Mouse (Mus musculus) hindbrain, embryonic 12.5 days (tissue): ENCODE measurements at regions not wholly inside any gene's neighbourhood (a gene's known extent, or its start where the extent isn't known, plus 50 kb on each side); places are given as distances from the start of the nearest gene placed in this dataset.
A peak's percentile ranks its signal among the peaks of the same experiment; 100 is the strongest.

Experiments
- ATAC-seq: fragments of 200-750 bp; cut with Nextera tagmentation; 2 replicates; pipeline ENCODE4 v1.8.0; 2017; ENCODE audit warnings: moderate TSS enrichment; ENCODE audit not compliant: low FRiP score
- H3K27ac ChIP-seq: fragments of 300-500 bp; sonication (generic); 2 replicates; pipeline ENCODE4 v1.5.1; 2016; ENCODE audit warnings: mild to moderate bottlenecking
- H3K27me3 ChIP-seq: fragments of 300-500 bp; sonication (generic); 2 replicates; pipeline ENCODE4 v1.6.1; 2016; ENCODE audit warnings: mild to moderate bottlenecking
- H3K36me3 ChIP-seq: fragments of 300-500 bp; sonication (generic); 2 replicates; pipeline ENCODE4 v1.6.1; 2016; ENCODE audit warnings: mild to moderate bottlenecking
- H3K4me1 ChIP-seq: fragments of 300-500 bp; sonication (generic); 2 replicates; pipeline ENCODE4 v1.6.1; 2016
- H3K4me2 ChIP-seq: fragments of 300-500 bp; sonication (generic); replicated peaks from 2 replicates; pipeline ENCODE4 v1.6.1; 2016; ENCODE audit warnings: mild to moderate bottlenecking
- H3K4me3 ChIP-seq: fragments of 300-500 bp; sonication (generic); 2 replicates; pipeline ENCODE4 v1.5.1; 2016; ENCODE audit warnings: mild to moderate bottlenecking
- H3K9ac ChIP-seq: fragments of 300-500 bp; sonication (generic); 2 replicates; pipeline ENCODE4 v1.6.1; 2016; ENCODE audit warnings: mild to moderate bottlenecking, moderate library complexity
- H3K9me3 ChIP-seq: fragments of 300-500 bp; sonication (generic); replicated peaks from 2 replicates; pipeline ENCODE4 v1.6.1; 2016; ENCODE audit warnings: mild to moderate bottlenecking
- WGBS: fragments of 180-500 bp; shearing (Covaris S2); methylation state at CpG from one replicate; pipeline ENCODE4 v1.1.7; 2016; 5-methylcytosine and 5-hydroxymethylcytosine counted together

DNA sequence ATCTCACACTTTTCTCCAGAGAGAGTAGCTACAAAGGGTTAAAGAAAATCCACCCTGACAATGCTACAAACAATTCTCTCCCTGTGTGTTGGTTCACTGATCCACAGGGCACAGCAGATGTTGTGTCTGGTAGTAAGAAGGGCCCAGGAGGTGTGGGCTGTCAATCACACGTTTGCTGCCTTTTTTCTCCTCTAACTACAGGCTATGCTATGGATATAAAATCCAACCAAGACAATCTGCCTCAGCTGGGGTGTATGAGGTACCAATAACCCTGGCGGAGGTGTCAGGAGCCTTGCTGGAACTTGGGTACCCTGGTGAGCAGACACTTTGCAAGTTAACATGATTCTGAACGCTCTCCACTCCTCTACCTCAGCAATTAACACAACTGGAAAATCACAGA is 1002.1 kb upstream of the Pou3f2 start:
- no peak overlapping the region for H3K9ac ChIP-seq
- no peaks in the 10 kb centered on the region for H3K36me3 ChIP-seq
- 3% methylated on average over 3 of the region's 3 CpGs for WGBS
- no peaks in the 10 kb centered on the region for H3K27me3 ChIP-seq
- ATAC-seq, result peak; percentile 89
- peaks cover 4% of the 10 kb centered on the region for H3K4me1 ChIP-seq
- no peak overlapping the region for H3K4me2 ChIP-seq
- H3K4me3 ChIP-seq, result no peak overlapping the region
- 0 out of 2 replicates have a peak overlapping the region, but pooled peaks have one; percentile 48 for H3K27ac ChIP-seq
- 0 out of 2 replicates have a peak, but pooled peaks cover 5% of the 10 kb centered on the region for H3K9me3 ChIP-seq

DNA sequence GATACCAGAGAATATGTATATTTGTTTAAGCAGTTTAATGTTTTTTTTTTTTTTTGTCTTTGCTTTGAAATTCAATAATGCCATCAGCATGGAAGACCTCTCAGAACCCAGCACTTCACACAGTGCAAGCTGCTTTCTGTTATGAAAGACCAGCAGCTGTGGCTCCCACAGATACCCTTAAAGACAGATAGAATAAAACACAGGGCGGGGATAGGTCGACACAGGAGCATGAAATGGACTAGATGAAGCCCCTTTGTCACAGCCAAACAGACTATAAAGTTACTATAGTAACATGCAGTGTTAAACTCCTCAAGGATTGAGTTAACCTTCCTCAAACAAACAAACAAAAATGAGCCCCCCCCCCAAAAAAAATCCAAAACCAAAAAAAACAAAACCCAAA is 1003.1 kb upstream of the Pou3f2 start:
- Histone ChIP-seq H3K36me3 (no peaks in the 10 kb centered on the region), H3K4me1 (peaks cover 4% of the 10 kb centered on the region)

DNA sequence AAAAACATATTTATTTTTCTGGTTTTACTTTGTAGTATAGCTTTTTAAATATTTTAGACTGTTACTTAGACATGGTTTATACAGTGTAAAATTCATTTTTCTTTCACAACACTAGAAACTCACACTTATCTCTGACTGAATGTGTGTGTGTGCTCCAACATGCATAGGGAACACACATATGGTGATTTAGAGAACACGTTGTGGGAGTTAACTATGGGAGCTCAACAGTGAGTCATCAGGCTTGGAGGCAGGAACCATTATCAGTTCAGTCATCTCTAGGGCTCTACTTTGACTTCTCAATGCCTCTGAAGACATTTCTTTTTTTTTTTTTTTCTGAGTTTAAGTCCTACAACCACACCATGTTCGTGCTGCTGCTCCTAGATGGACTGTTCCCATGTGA is 997.5 kb upstream of the Mms22l start:
- Histone ChIP-seq H3K4me2 (no peak overlapping the region), H3K4me3 (no peak overlapping the region), H3K27ac (no peak overlapping the region), H3K27me3 (no peaks in the 10 kb centered on the region), H3K36me3 (no peaks in the 10 kb centered on the region), H3K4me1 (no peaks in the 10 kb centered on the region), H3K9ac (no peak overlapping the region), H3K9me3 (no peaks in the 10 kb centered on the region)
- ATAC-seq, result no peak
- 74% methylated on average over 2 of the region's 2 CpGs for WGBS

More for the DNA sequence above, 1003.1 kb upstream of the Pou3f2 start:
- H3K4me3 ChIP-seq, result no peak overlapping the region
- no peak overlapping the region for H3K4me2 ChIP-seq
- no peaks in the 10 kb centered on the region for H3K27me3 ChIP-seq
- no peaks in the 10 kb centered on the region for H3K9me3 ChIP-seq
- ATAC-seq, result peak; percentile 87
- WGBS, result 4% methylated on average over 2 of the region's 2 CpGs
- H3K9ac ChIP-seq, result no peak overlapping the region
- no peak overlapping the region for H3K27ac ChIP-seq

DNA sequence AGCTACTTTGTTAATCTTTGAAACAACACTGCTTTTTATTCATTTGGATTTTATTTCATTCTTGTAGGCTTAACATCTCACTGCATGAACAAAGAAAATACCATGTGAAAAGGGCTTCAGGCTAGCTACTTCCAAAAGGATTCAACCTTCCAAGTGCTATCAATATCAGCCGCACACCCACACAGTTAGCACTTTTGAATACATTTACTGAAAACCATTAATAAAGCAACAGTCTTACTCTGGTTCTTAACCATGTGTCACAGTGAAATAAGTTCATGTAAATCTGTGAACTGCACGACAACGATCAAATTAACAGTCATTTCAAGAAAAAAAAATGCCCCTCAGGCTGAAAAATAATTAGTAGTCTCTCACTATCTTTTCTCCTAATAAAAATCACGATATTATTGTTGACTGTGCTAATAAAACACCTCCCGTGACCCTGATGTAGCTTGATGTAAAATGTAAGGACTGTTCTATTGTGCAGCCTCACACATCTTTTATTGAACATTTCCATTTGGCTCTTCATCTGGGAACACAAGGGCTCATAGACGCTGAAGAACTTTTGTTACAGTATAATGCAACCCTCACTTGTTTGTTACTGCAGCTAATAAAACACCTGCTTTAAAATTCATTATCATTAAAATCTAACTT is 991.4 kb upstream of the Mms22l start:
- H3K9me3 ChIP-seq, result no peaks in the 10 kb centered on the region
- 63% methylated on average over 6 of the region's 6 CpGs for WGBS
- no peaks in the 10 kb centered on the region for H3K4me1 ChIP-seq
- no peak overlapping the region for H3K4me2 ChIP-seq
- H3K27ac ChIP-seq, result no peak overlapping the region
- no peaks in the 10 kb centered on the region for H3K27me3 ChIP-seq
- no peak for ATAC-seq
- no peak overlapping the region for H3K9ac ChIP-seq
- H3K4me3 ChIP-seq, result no peak overlapping the region
- H3K36me3 ChIP-seq, result no peaks in the 10 kb centered on the region

GRCm38 (mm10) chr4:23510873-23511272 is 985.4 kb upstream of the Mms22l start:
- WGBS, result 20% methylated on average over 4 of the region's 4 CpGs
- no peaks in the 10 kb centered on the region for H3K36me3 ChIP-seq
- H3K9ac ChIP-seq, result no peak overlapping the region
- no peak overlapping the region for H3K4me2 ChIP-seq
- peak; percentile 47; the same call in 1 of the 2 replicates for ATAC-seq
- peaks cover 7% of the 10 kb centered on the region for H3K4me1 ChIP-seq
- no peaks in the 10 kb centered on the region for H3K27me3 ChIP-seq
- H3K4me3 ChIP-seq, result no peak overlapping the region
- H3K27ac ChIP-seq, result no peak overlapping the region
- no peaks in the 10 kb centered on the region for H3K9me3 ChIP-seq

- 39% methylated on average over 4 of the region's 4 CpGs for WGBS
These were observed 984.2 kb upstream of the Mms22l start for GRCm38 (mm10) chr4:23512014-23512413.

GRCm38 (mm10) chr4:23513939-23514338 is 982.3 kb upstream of the Mms22l start:
- H3K27me3 ChIP-seq, result no peaks in the 10 kb centered on the region
- H3K9ac ChIP-seq, result no peak overlapping the region
- peak overlapping the region; percentile 24 for H3K4me2 ChIP-seq
- no peak overlapping the region for H3K4me3 ChIP-seq
- WGBS, result 32% methylated on average over 9 of the region's 9 CpGs
- H3K36me3 ChIP-seq, result no peaks in the 10 kb centered on the region
- peak; percentile 72 for ATAC-seq
- peak overlapping the region; percentile 57 for H3K27ac ChIP-seq
- H3K9me3 ChIP-seq, result peaks cover 2% of the 10 kb centered on the region
- H3K4me1 ChIP-seq, result peaks cover 7% of the 10 kb centered on the region

More at GRCm38 (mm10) chr4:23512014-23512413, 984.2 kb upstream of the Mms22l start:
- H3K4me2 ChIP-seq, result no peak overlapping the region
- no peak overlapping the region for H3K27ac ChIP-seq
- peaks cover 7% of the 10 kb centered on the region for H3K4me1 ChIP-seq
- H3K36me3 ChIP-seq, result no peaks in the 10 kb centered on the region
- ATAC-seq, result peak; percentile 69
- no peaks in the 10 kb centered on the region for H3K9me3 ChIP-seq
- no peak overlapping the region for H3K4me3 ChIP-seq
- no peaks in the 10 kb centered on the region for H3K27me3 ChIP-seq
- no peak overlapping the region for H3K9ac ChIP-seq
